Mouse (Mus musculus) lung, postnatal 4 days (tissue): Measurements from ENCODE around the gene Stard3nl.
"Not testable (repeated sequence)": the region's sequence is repeated elsewhere in the genome, so short reads cannot be mapped to it uniquely, and the experiment has no call there.

Experiments used
- DNase-seq, 2 experiments: peaks; one replicate each; pipeline ENCODE4 v3.0.0; 2021

Stard3nl gene

DNA sequence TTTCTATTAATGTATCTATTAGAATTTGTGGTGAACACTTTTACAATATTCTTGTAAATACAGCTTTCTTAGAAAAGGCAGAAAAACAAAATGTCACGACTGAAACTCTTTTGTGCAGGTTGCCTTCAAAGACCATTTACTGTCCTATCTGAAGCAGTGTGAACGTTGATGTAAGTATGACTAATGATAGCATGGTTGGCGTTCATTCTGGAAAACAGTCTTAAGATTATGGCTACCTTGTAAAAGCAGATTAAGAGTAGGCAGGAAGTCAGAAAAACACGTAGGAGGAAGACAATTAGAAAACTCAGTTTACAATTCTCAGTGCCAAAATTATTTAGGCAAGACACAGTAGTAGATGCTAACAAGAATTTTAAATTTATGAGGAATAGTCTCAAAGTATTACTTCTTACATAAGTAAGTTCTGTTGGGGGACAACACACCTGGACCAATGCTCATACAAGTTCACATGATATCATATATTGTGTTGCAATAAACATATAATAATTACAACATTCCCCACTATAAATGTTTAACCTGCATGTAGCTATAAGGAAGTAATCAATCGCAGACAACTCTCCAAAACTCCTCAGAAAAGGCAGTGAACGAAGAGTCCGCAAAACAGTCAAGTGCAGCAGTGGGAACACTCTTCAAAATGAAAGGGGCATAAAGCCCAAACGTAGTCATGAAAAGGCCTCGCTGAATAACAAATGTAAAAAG is 14.3 kb downstream of the Stard3nl start:
- no peak for DNase-seq

DNA sequence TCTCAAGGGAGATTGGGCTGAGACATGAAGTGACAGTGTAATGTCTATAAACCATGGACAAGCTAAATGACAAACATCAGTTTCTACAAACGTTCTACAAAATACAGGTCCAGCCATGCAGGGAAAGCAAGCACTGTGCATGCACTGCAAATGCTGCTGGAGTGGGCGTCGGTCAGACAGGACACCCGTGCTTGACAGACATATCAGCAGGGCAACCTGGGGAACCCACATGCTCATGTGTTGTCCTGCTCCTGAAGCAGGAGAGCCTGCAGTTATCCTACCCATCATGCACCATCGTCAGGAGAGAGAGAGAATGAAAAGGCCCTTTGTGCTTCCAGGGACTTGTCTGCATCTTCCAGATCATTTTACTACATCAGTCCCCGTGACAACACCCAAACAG is 16.3 kb downstream of the Stard3nl start:
- DNase-seq: no peak

DNA sequence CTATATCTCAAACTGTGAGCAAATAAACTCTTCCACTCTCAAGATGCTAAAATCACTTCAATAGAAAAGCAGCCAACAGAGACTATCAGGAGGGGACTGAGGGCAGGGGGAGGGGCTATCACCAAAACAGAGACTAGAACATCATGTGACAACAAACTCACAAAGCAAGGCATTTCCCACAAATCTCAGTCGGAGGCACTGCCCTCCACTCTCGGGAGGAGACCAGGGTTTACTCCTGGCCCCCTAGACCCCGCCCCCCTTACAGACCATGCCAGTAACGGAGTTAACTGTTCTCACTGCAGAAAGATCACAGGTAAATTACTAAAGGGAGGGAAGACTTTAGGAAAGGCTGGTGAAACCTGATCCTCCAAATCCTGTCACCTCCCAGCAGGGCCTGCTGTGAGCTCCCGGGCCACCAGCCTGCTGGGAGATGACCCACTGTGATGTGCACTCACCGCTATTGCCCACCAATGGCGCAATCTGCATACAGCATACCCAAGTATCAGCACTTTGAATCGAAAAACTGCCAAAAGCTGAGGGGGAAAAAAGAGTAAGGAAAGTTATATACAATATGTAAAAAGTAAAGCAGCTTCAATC is 23.4 kb downstream of the Stard3nl start:
- no peak for DNase-seq

DNA sequence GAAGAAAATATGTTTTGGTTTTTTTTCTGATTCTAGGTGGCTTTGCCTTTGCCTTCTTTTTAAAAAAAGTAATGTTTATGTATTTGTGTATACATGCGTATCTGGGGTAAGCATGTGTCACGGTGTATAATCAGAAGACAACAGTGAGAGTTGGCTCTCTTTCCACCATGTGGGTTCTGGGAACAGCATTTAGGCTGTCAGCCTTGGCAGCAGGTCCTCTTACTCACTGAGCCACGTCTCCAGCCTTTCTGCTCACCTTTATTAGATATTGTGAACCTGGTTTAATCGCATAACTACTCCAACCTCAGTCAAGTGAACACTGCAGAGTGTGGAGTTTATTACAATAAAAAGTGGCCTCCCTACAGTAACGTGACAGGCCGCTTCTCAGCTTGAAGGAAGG is 26.8 kb downstream of the Stard3nl start:
- DNase-seq: no peak

DNA sequence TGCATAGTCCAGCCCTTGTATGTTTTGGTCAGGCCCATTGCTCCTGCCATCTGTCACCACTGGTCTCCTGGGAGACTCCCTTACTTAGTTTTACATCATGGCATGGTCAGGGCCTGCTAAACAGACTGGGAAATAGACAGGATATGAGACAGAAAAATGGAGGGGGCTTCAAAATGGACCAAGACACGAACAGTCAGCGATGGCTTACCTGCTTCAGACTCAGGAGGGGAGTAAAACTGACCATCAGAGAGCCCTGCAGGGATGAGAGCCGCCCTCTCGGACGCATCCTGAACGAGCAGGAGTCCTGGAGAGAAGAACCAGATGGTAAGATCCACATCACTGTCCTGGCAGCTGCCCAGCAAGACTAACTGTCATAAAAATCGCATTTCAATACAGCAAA is 28.1 kb downstream of the Stard3nl start:
- no peak for DNase-seq

DNA sequence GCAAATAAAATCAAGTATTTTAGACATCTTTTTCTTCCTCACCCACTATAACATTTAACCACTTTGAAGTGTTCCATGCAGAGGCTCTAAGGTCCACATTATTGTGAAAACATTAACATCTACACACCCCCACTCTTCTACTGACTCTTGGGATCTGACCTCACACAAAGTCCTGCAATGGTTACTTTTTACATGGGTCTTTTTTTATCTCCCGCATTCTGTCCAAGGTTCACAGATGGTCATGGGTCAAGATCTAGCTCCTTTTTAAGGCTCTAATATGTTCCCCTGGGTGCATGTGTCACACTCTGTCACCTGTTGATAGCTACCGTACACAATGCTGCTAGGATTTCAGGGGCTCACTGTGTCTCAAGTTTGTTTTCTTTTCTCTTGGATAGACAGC is 28.7 kb downstream of the Stard3nl start:
- DNase-seq: no peak

DNA sequence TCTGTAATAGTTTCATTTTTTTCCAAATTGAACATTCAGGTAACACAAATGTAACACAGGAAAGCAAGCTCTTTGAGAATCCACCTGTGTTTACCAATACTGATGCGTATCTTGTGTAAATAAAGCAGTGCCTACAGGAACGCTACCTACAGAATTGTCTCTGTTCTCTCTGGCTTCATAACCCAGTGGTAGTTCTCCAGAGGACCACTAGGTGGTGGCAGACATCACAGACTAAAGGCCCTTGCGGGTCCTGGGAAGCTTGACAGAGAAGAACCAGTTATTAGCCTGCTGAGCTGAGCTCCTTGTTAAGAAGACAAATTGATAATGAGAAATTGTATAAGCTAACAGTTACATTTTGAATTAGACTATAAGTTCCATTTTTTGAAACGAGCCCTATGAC is 30.0 kb downstream of the Stard3nl start:
- DNase-seq: peak in 1 of 2 experiments; percentile 62

DNA sequence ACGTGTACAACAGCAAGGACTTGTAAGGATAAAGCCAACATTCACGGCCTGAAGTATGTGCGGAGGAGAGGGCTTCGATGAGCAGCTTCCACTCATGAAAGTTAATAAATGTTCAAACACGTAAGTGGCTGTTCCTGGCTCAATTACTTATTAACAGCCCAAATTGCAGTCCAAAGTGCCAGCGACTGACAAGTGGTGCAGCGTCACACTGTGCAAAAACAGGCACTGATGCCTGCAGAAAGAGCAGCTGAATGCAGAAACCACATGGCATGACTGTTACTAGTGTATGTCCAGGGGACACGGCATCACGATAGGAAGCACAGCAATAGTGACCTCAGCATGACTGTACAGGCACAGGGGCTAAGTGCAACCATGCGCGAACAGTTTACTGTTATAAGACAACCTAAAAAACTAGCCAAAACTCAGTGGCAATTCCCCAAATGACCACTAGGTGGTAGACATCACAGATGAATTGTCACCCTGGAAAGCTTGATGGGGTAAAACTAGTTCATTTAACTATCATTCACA is 31.3 kb downstream of the Stard3nl start:
- DNase-seq: peak; percentile 39 to 56

DNA sequence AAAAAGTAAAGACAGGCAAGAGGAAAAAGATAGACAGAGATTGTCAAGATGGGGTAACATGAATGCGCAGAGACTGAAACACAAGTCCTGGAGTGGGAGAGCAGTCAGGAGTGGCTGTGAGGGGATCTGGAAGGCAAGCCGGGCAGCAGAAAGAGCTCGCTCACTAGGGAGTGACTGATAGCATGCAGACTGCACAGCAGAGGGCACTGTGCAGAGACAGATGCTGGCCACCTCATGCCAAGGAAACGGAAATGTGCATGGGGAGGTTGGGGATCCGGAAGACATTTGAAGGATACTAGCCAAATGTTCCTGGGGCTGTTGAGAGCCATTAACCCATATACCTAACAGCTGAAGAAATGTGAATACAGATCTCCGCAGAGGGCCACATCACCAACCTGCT is 33.2 kb downstream of the Stard3nl start:
- no peak for DNase-seq

DNA sequence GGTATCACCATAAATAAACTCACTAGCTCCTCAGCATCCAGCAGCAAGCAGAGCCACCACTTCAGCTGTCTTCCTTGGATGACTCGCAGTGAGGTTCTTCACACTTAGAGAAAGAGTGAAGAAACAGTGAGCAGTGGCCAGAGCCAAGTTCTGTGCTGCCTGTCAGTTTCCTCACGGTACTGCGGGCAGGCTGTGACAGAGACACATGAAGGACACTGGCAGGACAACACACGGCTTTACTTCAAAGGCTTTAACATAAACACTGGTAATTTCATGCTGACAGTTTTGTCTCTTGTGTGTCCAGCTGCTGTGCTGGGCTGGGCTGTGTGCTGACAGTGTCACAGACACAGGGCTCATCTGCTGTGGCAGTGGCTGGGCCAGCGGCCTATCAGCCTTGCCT is 37.6 kb downstream of the Stard3nl start:
- peak in 1 of 2 experiments; percentile 43 for DNase-seq

DNA sequence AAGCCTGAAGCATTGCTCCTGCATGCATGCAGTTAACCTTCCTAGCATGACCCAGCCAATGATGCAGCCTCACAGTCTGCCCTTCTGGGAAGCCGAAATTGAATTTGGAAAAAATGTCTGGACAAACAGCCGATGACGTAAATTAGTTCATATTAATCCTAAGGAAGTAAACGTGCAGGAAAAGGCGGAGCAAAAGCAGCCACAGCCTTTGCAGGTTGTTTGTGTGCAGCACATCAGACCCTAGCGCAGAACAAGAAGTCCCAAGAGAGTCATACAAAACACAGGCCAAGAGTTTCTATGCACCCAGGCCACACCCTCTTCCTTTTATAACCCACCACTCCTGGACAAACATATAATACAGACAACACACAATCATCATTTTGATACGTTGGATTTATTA is 38.3 kb downstream of the Stard3nl start:
- no peak for DNase-seq

DNA sequence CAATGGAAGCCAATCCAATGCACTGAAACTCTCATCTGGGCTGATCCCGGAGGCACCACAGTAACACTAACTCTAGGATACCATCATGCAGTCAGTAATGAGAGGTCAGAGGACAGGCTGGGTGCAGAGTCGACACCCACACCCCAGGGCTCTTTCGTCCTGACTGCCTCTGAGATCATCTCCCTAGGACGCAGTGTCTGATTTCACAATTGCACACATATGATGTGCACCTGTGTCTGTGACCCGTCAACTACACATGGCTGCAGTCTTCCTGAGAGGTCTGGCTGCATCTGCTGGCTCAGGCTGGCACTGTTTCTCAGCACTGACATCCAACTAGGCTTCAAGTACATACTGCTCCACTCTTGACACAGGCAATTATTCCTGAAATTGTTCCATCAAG is 38.9 kb downstream of the Stard3nl start:
- DNase-seq: no peak

DNA sequence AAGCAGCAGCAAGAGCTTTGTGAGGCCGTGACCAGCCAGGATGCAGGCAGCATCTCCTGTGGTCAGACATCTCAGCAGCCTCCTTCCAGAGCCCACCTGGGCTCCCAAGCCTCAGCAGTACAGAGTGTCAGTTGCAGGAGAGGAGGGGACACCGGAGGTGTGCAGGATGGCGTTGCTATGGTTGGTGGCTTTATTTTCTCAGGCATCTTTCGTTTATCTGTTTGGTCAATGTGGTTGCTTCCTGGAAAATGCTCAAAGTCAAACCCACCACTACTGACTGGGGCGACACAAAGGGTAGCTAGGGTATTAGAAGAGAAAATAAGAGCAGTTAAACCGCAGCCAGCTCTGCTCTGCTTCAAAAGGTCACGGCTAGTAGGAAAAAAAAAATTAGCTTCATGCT is 39.5 kb downstream of the Stard3nl start:
- no peak for DNase-seq

DNA sequence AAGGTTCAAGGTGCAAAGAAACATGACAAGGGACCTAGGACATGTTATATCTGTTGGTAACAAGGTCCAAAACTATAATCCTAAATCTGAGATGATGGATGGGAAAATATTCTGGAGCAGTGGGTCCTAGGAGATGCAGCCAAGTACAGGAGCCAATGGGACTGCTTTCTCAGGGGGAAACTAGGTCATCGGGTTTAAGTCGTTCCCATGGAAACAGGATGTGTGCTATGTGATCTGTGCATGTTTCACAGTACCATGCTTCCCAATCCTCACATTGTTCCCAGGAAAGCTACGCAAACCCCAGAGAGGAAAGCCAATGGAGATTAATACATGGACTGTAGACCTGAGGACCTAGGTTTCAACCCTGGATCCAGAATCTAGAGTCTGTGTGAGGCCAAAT is 42.8 kb downstream of the Stard3nl start:
- DNase-seq: no peak

DNA sequence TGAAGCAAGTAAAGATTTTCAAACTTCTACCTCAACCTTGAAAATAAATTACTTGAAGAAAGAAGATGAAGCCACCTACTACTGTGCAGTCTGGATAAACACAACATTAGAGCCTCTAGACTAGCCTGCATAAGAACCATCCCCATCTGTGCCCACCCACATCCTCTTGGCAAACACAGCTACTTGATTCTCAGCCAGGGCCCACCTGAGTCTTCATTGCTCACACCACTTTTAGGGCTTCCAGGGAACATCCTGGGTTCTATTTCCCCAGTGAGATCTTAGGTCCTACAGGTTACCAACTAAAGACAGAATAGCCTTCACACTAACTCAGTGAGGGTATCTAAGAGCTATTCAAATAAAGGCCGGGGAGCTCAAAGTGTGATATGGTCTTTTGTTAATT is 55.2 kb downstream of the Stard3nl start:
- not testable (repeated sequence) for DNase-seq

DNA sequence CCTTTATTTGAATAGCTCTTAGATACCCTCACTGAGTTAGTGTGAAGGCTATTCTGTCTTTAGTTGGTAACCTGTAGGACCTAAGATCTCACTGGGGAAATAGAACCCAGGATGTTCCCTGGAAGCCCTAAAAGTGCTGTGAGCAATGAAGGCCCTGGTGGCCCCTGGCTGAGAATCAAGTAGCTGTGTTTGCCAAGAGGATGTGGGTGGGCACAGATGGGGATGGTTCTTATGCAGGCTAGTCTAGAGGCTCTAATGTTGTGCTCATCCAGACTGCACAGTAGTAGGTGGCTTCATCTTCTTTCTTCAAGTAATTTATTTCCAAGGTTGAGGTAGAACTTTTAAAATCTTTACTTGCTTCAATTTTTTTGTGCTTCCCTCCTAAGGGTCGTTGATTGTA is 59.3 kb downstream of the Stard3nl start:
- DNase-seq: not testable (repeated sequence)
